8 mouse cellular contexts compared by ENCODE assay signal in genomic region chr11:104278222-104278621, GRCm38 (mm10). TPM values are rescaled to one million over a fixed set of nuclear protein-coding genes. Genes with fewer than 3 reads are reported as not detected.
DNase-seq lines count a peak whose midpoint lies in the region; ATAC-seq and TF ChIP-seq lines count a peak whose summit lies in the region.

No protein-coding gene starts in this region.

- WGBS in midbrain, embryonic 11.5 days, result 4% methylated on average over 19 of the region's 20 CpGs
- WGBS in midbrain, embryonic 16.5 days, result 4% methylated on average over 20 of the region's 20 CpGs
- 3% methylated on average over 20 of the region's 20 CpGs for WGBS in embryonic facial prominence, embryonic 15.5 days
- 6% methylated on average over 20 of the region's 20 CpGs for WGBS in limb, embryonic 10.5 days
- WGBS in midbrain, embryonic 14.5 days, result 5% methylated on average over 20 of the region's 20 CpGs

- H3K36me3 ChIP-seq in midbrain, embryonic 11.5 days (ENCODE audit: control insufficient read depth, insufficient read depth, low read length), result no peaks in the 10 kb centered on the region
- peaks cover 9% of the 10 kb centered on the region for H3K36me3 ChIP-seq in midbrain, embryonic 16.5 days (ENCODE audit: control insufficient read depth, insufficient read depth, low read length)
- no peaks in the 10 kb centered on the region for H3K36me3 ChIP-seq in embryonic facial prominence, embryonic 15.5 days
- no peaks in the 10 kb centered on the region for H3K36me3 ChIP-seq in limb, embryonic 10.5 days
- peaks cover 14% of the 10 kb centered on the region for H3K36me3 ChIP-seq in midbrain, embryonic 14.5 days (ENCODE audit: control insufficient read depth, insufficient read depth, low read length)

- no peak overlapping the region for H3K4me3 ChIP-seq in midbrain, embryonic 11.5 days (ENCODE audit: low read depth, low read length)
- H3K4me3 ChIP-seq in midbrain, embryonic 16.5 days (ENCODE audit: low read depth, low read length), result no peak overlapping the region
- no peak overlapping the region for H3K4me3 ChIP-seq in bone marrow macrophage, adult 2 months (ENCODE audit: insufficient read depth, low read length)
- 0 out of 2 replicates have a peak overlapping the region, but pooled peaks have one; percentile 10 for H3K4me3 ChIP-seq in embryonic facial prominence, embryonic 15.5 days (replicated peaks)
- H3K4me3 ChIP-seq in limb, embryonic 10.5 days, result peak overlapping the region; percentile 7; the same call in 1 of the 2 replicates
- H3K4me3 ChIP-seq in midbrain, embryonic 14.5 days (replicated peaks; ENCODE audit: low read depth, low read length), result no peak overlapping the region

- no peak overlapping the region for H3K9ac ChIP-seq in midbrain, embryonic 11.5 days (ENCODE audit: low read length)
- no peak overlapping the region for H3K9ac ChIP-seq in midbrain, embryonic 16.5 days (ENCODE audit: low read depth, low read length)
- no peak overlapping the region for H3K9ac ChIP-seq in embryonic facial prominence, embryonic 15.5 days
- H3K9ac ChIP-seq in midbrain, embryonic 14.5 days (replicated peaks; ENCODE audit: low read length), result no peak overlapping the region

- peak overlapping the region; percentile 14; the same call in 1 of the 2 replicates for H3K4me2 ChIP-seq in midbrain, embryonic 11.5 days
- no peak overlapping the region for H3K4me2 ChIP-seq in midbrain, embryonic 16.5 days (ENCODE audit: low read length)
- peak overlapping the region; percentile 34 for H3K4me2 ChIP-seq in embryonic facial prominence, embryonic 15.5 days (replicated peaks)
- H3K4me2 ChIP-seq in midbrain, embryonic 14.5 days (ENCODE audit: low read length), result no peak overlapping the region

- H3K27me3 ChIP-seq in midbrain, embryonic 11.5 days (ENCODE audit: control insufficient read depth, insufficient read depth, low read length), result no peaks in the 10 kb centered on the region
- H3K27me3 ChIP-seq in midbrain, embryonic 16.5 days (ENCODE audit: control insufficient read depth, insufficient read depth, low read depth, low read length), result no peaks in the 10 kb centered on the region
- no peaks in the 10 kb centered on the region for H3K27me3 ChIP-seq in embryonic facial prominence, embryonic 15.5 days
- peaks cover 5% of the 10 kb centered on the region; the same call in 1 of the 2 replicates for H3K27me3 ChIP-seq in limb, embryonic 10.5 days (ENCODE audit: low read depth, poor library complexity, severe bottlenecking)
- H3K27me3 ChIP-seq in midbrain, embryonic 14.5 days (ENCODE audit: control insufficient read depth, insufficient read depth, low read length), result no peaks in the 10 kb centered on the region

- intact Hi-C loops in heart, postnatal 14 days (cut with DNase I), result loop anchor here (2.0 kb wide), 1 partner anchor 47 kb away; the partner anchor contains the start of gene Mapt

- no peak overlapping the region for H3K27ac ChIP-seq in midbrain, embryonic 11.5 days (ENCODE audit: low read depth, low read length)
- no peak overlapping the region for H3K27ac ChIP-seq in midbrain, embryonic 16.5 days (ENCODE audit: low read length)
- no peak overlapping the region for H3K27ac ChIP-seq in bone marrow macrophage, adult 2 months (ENCODE audit: insufficient read depth, low read depth, low read length)
- no peak overlapping the region for H3K27ac ChIP-seq in embryonic facial prominence, embryonic 15.5 days (replicated peaks)
- no peak overlapping the region for H3K27ac ChIP-seq in limb, embryonic 10.5 days
- H3K27ac ChIP-seq in midbrain, embryonic 14.5 days (replicated peaks; ENCODE audit: low read depth, low read length), result no peak overlapping the region

- DNase-seq in midbrain, embryonic 11.5 days (ENCODE audit: low spot score, missing footprints), result peak; percentile 94
- DNase-seq in heart, postnatal 14 days, result peak; percentile 76 to 80
- peak; percentile 77 for DNase-seq in limb, embryonic 10.5 days (ENCODE audit: low spot score)
- peak; percentile 71 for DNase-seq in midbrain, embryonic 14.5 days
- peak; percentile 49 for DNase-seq in yolk sac, embryonic 10.5 days (ENCODE audit: low spot score)

- H3K9me3 ChIP-seq in midbrain, embryonic 11.5 days (ENCODE audit: control insufficient read depth, low read length), result no peaks in the 10 kb centered on the region
- H3K9me3 ChIP-seq in midbrain, embryonic 16.5 days (replicated peaks; ENCODE audit: control insufficient read depth, low read length, poor library complexity, severe bottlenecking), result no peaks in the 10 kb centered on the region
- H3K9me3 ChIP-seq in embryonic facial prominence, embryonic 15.5 days (replicated peaks), result no peaks in the 10 kb centered on the region
- no peaks in the 10 kb centered on the region for H3K9me3 ChIP-seq in limb, embryonic 10.5 days (replicated peaks)
- no peaks in the 10 kb centered on the region for H3K9me3 ChIP-seq in midbrain, embryonic 14.5 days (ENCODE audit: control insufficient read depth, low read length)

- TF ChIP-seq POLR2A in bone marrow macrophage, adult 2 months (IDR thresholded peaks at IDR 0.05; ENCODE audit: borderline replicate concordance, low read depth, low read length), result no peak

- H3K4me1 ChIP-seq in midbrain, embryonic 11.5 days (ENCODE audit: control insufficient read depth, insufficient read depth, low read length), result no peaks in the 10 kb centered on the region
- H3K4me1 ChIP-seq in midbrain, embryonic 16.5 days (ENCODE audit: control insufficient read depth, insufficient read depth, low read length), result peaks cover 3% of the 10 kb centered on the region
- H3K4me1 ChIP-seq in bone marrow macrophage, adult 2 months (ENCODE audit: control insufficient read depth, insufficient read depth, low read length), result no peaks in the 10 kb centered on the region
- H3K4me1 ChIP-seq in embryonic facial prominence, embryonic 15.5 days, result peaks cover 4% of the 10 kb centered on the region
- 0 out of 2 replicates have a peak, but pooled peaks cover 7% of the 10 kb centered on the region for H3K4me1 ChIP-seq in limb, embryonic 10.5 days
- H3K4me1 ChIP-seq in midbrain, embryonic 14.5 days (ENCODE audit: control insufficient read depth, insufficient read depth, low read length), result 0 out of 2 replicates have a peak, but pooled peaks cover 3% of the 10 kb centered on the region

- TF ChIP-seq CTCF in bone marrow macrophage, adult 2 months (IDR thresholded peaks at IDR 0.05; ENCODE audit: low read depth, low read length), result peak; percentile 74

- ATAC-seq in midbrain, embryonic 11.5 days (ENCODE audit: low FRiP score), result no peak
- ATAC-seq in midbrain, embryonic 16.5 days, result no peak
- no peak for ATAC-seq in embryonic facial prominence, embryonic 15.5 days (ENCODE audit: insufficient number of reproducible peaks, low FRiP score, low TSS enrichment, low read depth)
- ATAC-seq in midbrain, embryonic 14.5 days (ENCODE audit: low FRiP score, low TSS enrichment), result no peak

RNA-seq across cellular contexts. Expression of gene Mapt, which starts 47.0 kb away (rescaled TPM):
- 70.9 and 71.6 TPM in 2 replicates for polyA plus RNA-seq in midbrain, embryonic 11.5 days (2014; fragmentation: Nextera tagmentation; extraction: Ambion mirVana)
- 1,213 and 1,264 TPM in 2 replicates for polyA plus RNA-seq in midbrain, embryonic 16.5 days (2015; fragmentation: Nextera tagmentation; extraction: Ambion mirVana)
- not detected in 2 replicates for polyA plus RNA-seq in bone marrow macrophage, adult 2 months (2012; ENCODE audit: insufficient read depth, insufficient read length, missing spikeins)
- 6.7 and 10.5 TPM in 2 replicates for polyA plus RNA-seq in embryonic facial prominence, embryonic 15.5 days (2015; fragmentation: Nextera tagmentation; extraction: Ambion mirVana)
- total RNA-seq in heart, postnatal 14 days (2021), result 10 to 100 TPM; 51.5 to 54.4 TPM
- polyA plus RNA-seq in limb, embryonic 10.5 days (2016; fragmentation: Nextera tagmentation; extraction: Ambion mirVana), result 0.95 and 0.97 TPM in 2 replicates
- polyA plus RNA-seq in midbrain, embryonic 14.5 days (2014; fragmentation: Nextera tagmentation; extraction: Ambion mirVana), result 836 and 875 TPM in 2 replicates

Comparison
In these comparisons a context has a peak if more than half of its experiments do, and no peak if none do; other contexts are left out.
1. H3K4me2 ChIP-seq: peak in midbrain, embryonic 11.5 days (single experiment) and embryonic facial prominence, embryonic 15.5 days (single experiment); none in midbrain, embryonic 16.5 days (single experiment) and midbrain, embryonic 14.5 days (single experiment).
2. RNA of gene Mapt, which starts 47.0 kb away (polyA plus RNA-seq): 1,213 to 1,264 TPM in midbrain, embryonic 16.5 days and 836 to 875 TPM in midbrain, embryonic 14.5 days; 70.9 to 71.6 TPM in midbrain, embryonic 11.5 days, 6.7 to 10.5 TPM in embryonic facial prominence, embryonic 15.5 days, 0.95 to 0.97 TPM in limb, embryonic 10.5 days and not detected in bone marrow macrophage, adult 2 months; every median in the first group is over 10 times any median in the second.
3. H3K4me3 ChIP-seq: peak in embryonic facial prominence, embryonic 15.5 days (single experiment) and limb, embryonic 10.5 days (single experiment); none in midbrain, embryonic 11.5 days (single experiment), midbrain, embryonic 16.5 days (single experiment), bone marrow macrophage, adult 2 months (single experiment) and midbrain, embryonic 14.5 days (single experiment).
4. Peak in every context shown above with its lines, with median percentiles within 50 percentile points of each other: DNase-seq.